Mouse (Mus musculus) heart, postnatal 0 days (tissue): ENCODE measurements around the gene Dpm2.

Experiments used
- CTCF ChIP-seq: IDR thresholded peaks from 2 replicates; pipeline ENCODE4 v1.5.1; 2016; ENCODE audit warnings: antibody characterized with exemption, control low read depth, low read depth
- EP300 ChIP-seq: IDR thresholded peaks from 2 replicates; pipeline ENCODE4 v1.6.1; 2016; ENCODE audit warnings: antibody characterized with exemption, low read depth

GRCm38 (mm10) chr2:32621517-32621859, 50.8 kb downstream of the Dpm2 start, which contains the start of gene Ak1:
- TF ChIP-seq CTCF, result no peak
- TF ChIP-seq EP300, result peak; percentile 24; the same call in 1 of the 2 replicates
